Mouse (Mus musculus): ENCODE data around the gene Fam187b. TPM values are rescaled to one million over a fixed set of nuclear protein-coding genes. Genes with fewer than 3 reads are reported as not detected.

Fam187b gene
- polyA plus RNA-seq, 1 experiment from 2014 or later, result 1.4 TPM

- Histone ChIP-seq H3K9ac (no peak overlapping the region), H3K27ac (no peak overlapping the region), H3K9me3 (replicated peaks) (no peaks in the 10 kb centered on the region), H3K36me3 (peaks cover 62% of the 10 kb centered on the region), H3K4me3 (no peak overlapping the region), H3K27me3 (no peaks in the 10 kb centered on the region), H3K4me1 (peaks cover 14% of the 10 kb centered on the region), H3K4me2 (replicated peaks) (no peak overlapping the region)
- ATAC-seq (ENCODE audit: low FRiP score), result no peak
- 92% methylated on average over 16 of the region's 16 CpGs for WGBS
Measured at GRCm38 (mm10) chr7:30952441-30953265, 20.9 kb upstream of the Fam187b start.

GRCm38 (mm10) chr7:30953459-30953858, 20.1 kb upstream of the Fam187b start:
- no peak for ATAC-seq (ENCODE audit: low FRiP score)
- H3K27me3 ChIP-seq, result no peaks in the 10 kb centered on the region
- H3K4me1 ChIP-seq, result peaks cover 22% of the 10 kb centered on the region
- H3K4me3 ChIP-seq, result no peak overlapping the region
- no peak overlapping the region for H3K27ac ChIP-seq
- 88% methylated on average over 6 of the region's 6 CpGs for WGBS
- H3K9me3 ChIP-seq (replicated peaks), result no peaks in the 10 kb centered on the region
- no peak overlapping the region for H3K9ac ChIP-seq
- no peak overlapping the region for H3K4me2 ChIP-seq (replicated peaks)
- H3K36me3 ChIP-seq, result peaks cover 62% of the 10 kb centered on the region

GRCm38 (mm10) chr7:30954036-30954435, 19.6 kb upstream of the Fam187b start:
- Histone ChIP-seq H3K4me3 (no peak overlapping the region), H3K36me3 (peaks cover 64% of the 10 kb centered on the region), H3K9ac (no peak overlapping the region)

GRCm38 (mm10) chr7:30954971-30955520, 18.5 kb upstream of the Fam187b start:
- H3K9ac ChIP-seq, result peak overlapping the region; percentile 100; the same call in 1 of the 2 replicates
- no peak overlapping the region for H3K27ac ChIP-seq
- ATAC-seq (ENCODE audit: low FRiP score), result no peak
- H3K4me3 ChIP-seq, result peak overlapping the region; percentile 100
- H3K9me3 ChIP-seq (replicated peaks), result no peaks in the 10 kb centered on the region
- H3K36me3 ChIP-seq, result peaks cover 55% of the 10 kb centered on the region
- WGBS, result 90% methylated on average over 12 of the region's 12 CpGs
- H3K4me1 ChIP-seq, result peaks cover 27% of the 10 kb centered on the region
- no peaks in the 10 kb centered on the region for H3K27me3 ChIP-seq
- H3K4me2 ChIP-seq (replicated peaks), result peak overlapping the region; percentile 92

More at GRCm38 (mm10) chr7:30954036-30954435, 19.6 kb upstream of the Fam187b start:
- H3K27me3 ChIP-seq, result no peaks in the 10 kb centered on the region
- H3K4me1 ChIP-seq, result peaks cover 27% of the 10 kb centered on the region
- no peaks in the 10 kb centered on the region for H3K9me3 ChIP-seq (replicated peaks)
- 83% methylated on average over 3 of the region's 3 CpGs for WGBS
- no peak for ATAC-seq (ENCODE audit: low FRiP score)
- no peak overlapping the region for H3K27ac ChIP-seq
- H3K4me2 ChIP-seq (replicated peaks), result no peak overlapping the region

GRCm38 (mm10) chr7:30955584-30956356, 17.8 kb upstream of the Fam187b start:
- peaks cover 48% of the 10 kb centered on the region for H3K36me3 ChIP-seq
- peak overlapping the region; percentile 100 for H3K4me3 ChIP-seq
- no peaks in the 10 kb centered on the region for H3K27me3 ChIP-seq
- peak overlapping the region; percentile 100 for H3K9ac ChIP-seq
- ATAC-seq (ENCODE audit: low FRiP score), result peak; percentile 64
- H3K9me3 ChIP-seq (replicated peaks), result no peaks in the 10 kb centered on the region
- H3K27ac ChIP-seq, result peak overlapping the region; percentile 99
- H3K4me2 ChIP-seq (replicated peaks), result peak overlapping the region; percentile 92
- H3K4me1 ChIP-seq, result peaks cover 27% of the 10 kb centered on the region
- WGBS, result under 1% methylated on average over 50 of the region's 64 CpGs

GRCm38 (mm10) chr7:30956357-30956751, 17.2 kb upstream of the Fam187b start:
- Histone ChIP-seq H3K4me1 (peaks cover 27% of the 10 kb centered on the region), H3K4me3 (peak overlapping the region; percentile 100), H3K27me3 (no peaks in the 10 kb centered on the region), H3K36me3 (peaks cover 43% of the 10 kb centered on the region), H3K27ac (peak overlapping the region; percentile 99), H3K9ac (peak overlapping the region; percentile 100), H3K9me3 (replicated peaks) (no peaks in the 10 kb centered on the region), H3K4me2 (replicated peaks) (peak overlapping the region; percentile 92)
- ATAC-seq (ENCODE audit: low FRiP score), result peak; percentile 41
- under 1% methylated on average over 29 of the region's 49 CpGs for WGBS

GRCm38 (mm10) chr7:30956756-30957366, 16.7 kb upstream of the Fam187b start, which contains the start of gene Usf2:
TSS of gene Usf2 (minus strand) at chr7:30956803.
- peak within 1 kb of the TSS; percentile 99 for H3K27ac ChIP-seq
- H3K4me2 ChIP-seq (replicated peaks), result peak within 1 kb of the TSS; percentile 92
- peak; percentile 39 for ATAC-seq (ENCODE audit: low FRiP score)
- WGBS, result 0% methylated on average over 22 of the region's 82 CpGs
- peaks cover 25% of the 10 kb centered on the region for H3K4me1 ChIP-seq
- H3K27me3 ChIP-seq, result no peaks in the 10 kb centered on the region
- H3K9me3 ChIP-seq (replicated peaks), result no peaks in the 10 kb centered on the region
- peaks cover 39% of the 10 kb centered on the region for H3K36me3 ChIP-seq
- peak within 1 kb of the TSS; percentile 100 for H3K9ac ChIP-seq
- peak within 1 kb of the TSS; percentile 100 for H3K4me3 ChIP-seq

- peak overlapping the region; percentile 92 for H3K4me2 ChIP-seq (replicated peaks)
- peak overlapping the region; percentile 100 for H3K9ac ChIP-seq
- peak overlapping the region; percentile 99 for H3K27ac ChIP-seq
- H3K9me3 ChIP-seq (replicated peaks), result no peaks in the 10 kb centered on the region
- H3K27me3 ChIP-seq, result no peaks in the 10 kb centered on the region
- WGBS, result under 1% methylated on average over 43 of the region's 43 CpGs
- peaks cover 23% of the 10 kb centered on the region for H3K4me1 ChIP-seq
- H3K36me3 ChIP-seq, result peaks cover 34% of the 10 kb centered on the region
- peak; percentile 62 for ATAC-seq (ENCODE audit: low FRiP score)
- peak overlapping the region; percentile 100 for H3K4me3 ChIP-seq
Measured at GRCm38 (mm10) chr7:30957367-30957783, 16.2 kb upstream of the Fam187b start.

GRCm38 (mm10) chr7:30958109-30958865, 15.3 kb upstream of the Fam187b start:
- Histone ChIP-seq H3K4me1 (peaks cover 23% of the 10 kb centered on the region), H3K4me2 (replicated peaks) (peak overlapping the region; percentile 92), H3K27me3 (no peaks in the 10 kb centered on the region), H3K27ac (no peak overlapping the region), H3K9me3 (replicated peaks) (no peaks in the 10 kb centered on the region), H3K4me3 (peak overlapping the region; percentile 100), H3K36me3 (peaks cover 25% of the 10 kb centered on the region), H3K9ac (peak overlapping the region; percentile 100)
- no peak for ATAC-seq (ENCODE audit: low FRiP score)
- 71% methylated on average over 28 of the region's 28 CpGs for WGBS

GRCm38 (mm10) chr7:30958866-30959487, 14.6 kb upstream of the Fam187b start:
- H3K4me2 ChIP-seq (replicated peaks), result 0 out of 2 replicates have a peak overlapping the region, but pooled peaks have one; percentile 92
- no peak overlapping the region for H3K27ac ChIP-seq
- H3K9ac ChIP-seq, result no peak overlapping the region
- no peaks in the 10 kb centered on the region for H3K27me3 ChIP-seq
- WGBS, result 97% methylated on average over 9 of the region's 9 CpGs
- H3K9me3 ChIP-seq (replicated peaks), result no peaks in the 10 kb centered on the region
- H3K36me3 ChIP-seq, result peaks cover 18% of the 10 kb centered on the region
- no peak for ATAC-seq (ENCODE audit: low FRiP score)
- no peak overlapping the region for H3K4me3 ChIP-seq
- peaks cover 23% of the 10 kb centered on the region for H3K4me1 ChIP-seq

GRCm38 (mm10) chr7:30959786-30960349, 13.7 kb upstream of the Fam187b start:
- H3K4me3 ChIP-seq, result no peak overlapping the region
- 89% methylated on average over 6 of the region's 6 CpGs for WGBS
- H3K27me3 ChIP-seq, result no peaks in the 10 kb centered on the region
- no peaks in the 10 kb centered on the region for H3K9me3 ChIP-seq (replicated peaks)
- no peak overlapping the region for H3K4me2 ChIP-seq (replicated peaks)
- no peak for ATAC-seq (ENCODE audit: low FRiP score)
- H3K36me3 ChIP-seq, result peaks cover 9% of the 10 kb centered on the region
- no peak overlapping the region for H3K27ac ChIP-seq
- H3K4me1 ChIP-seq, result peaks cover 22% of the 10 kb centered on the region
- no peak overlapping the region for H3K9ac ChIP-seq
